Mouse (Mus musculus) small intestine, adult 2 months (tissue): ENCODE results near the gene Cited2.

Experiments used
- CTCF ChIP-seq: fragments of 200-500 bp; IDR thresholded peaks from 2 replicates; pipeline ENCODE4 v1.5.1; 2012; ENCODE audit warnings: low read depth, mild to moderate bottlenecking, control low read depth, inconsistent platforms, low read length, moderate library complexity, mixed read lengths; ENCODE audit not compliant: insufficient replicate concordance, insufficient read length; ENCODE audit errors: extremely low read depth
- POLR2A ChIP-seq: fragments of 200-500 bp; IDR thresholded peaks from 2 replicates; pipeline ENCODE4 v1.6.1; 2012; ENCODE audit warnings: low read depth, mild to moderate bottlenecking, control low read depth, inconsistent platforms, low read length, moderate library complexity

GRCm38 (mm10) chr10:17725644-17726372 lies 2.8 kb downstream of the Cited2 start:
- no peak for TF ChIP-seq CTCF
- no peak for TF ChIP-seq POLR2A
